Mouse (Mus musculus) bone marrow, adult 2 months (tissue): ENCODE results near the gene Ppid. TPM values are rescaled to one million over a fixed set of nuclear protein-coding genes. Genes with fewer than 3 reads are reported as not detected.
A peak's percentile ranks its signal among the peaks of the same experiment; 100 is the strongest.

Experiments used
- H3K27ac ChIP-seq: fragments of 200-500 bp; 2 replicates; pipeline ENCODE4 v1.5.1; 2012; ENCODE audit warnings: low read depth, mild to moderate bottlenecking, control low read depth, inconsistent platforms, low read length; ENCODE audit not compliant: control insufficient read depth, poor library complexity, insufficient read depth
- H3K4me1 ChIP-seq: fragments of 200-500 bp; 2 replicates; pipeline ENCODE4 v1.6.1; 2011; ENCODE audit warnings: low read length; ENCODE audit not compliant: control insufficient read depth, insufficient read depth
- H3K4me3 ChIP-seq: fragments of 200-500 bp; replicated peaks from 2 replicates; pipeline ENCODE3; 2011; ENCODE audit warnings: mild to moderate bottlenecking, low read depth, low read length, control low read depth; ENCODE audit not compliant: control insufficient read depth
- CTCF ChIP-seq: fragments of 200-500 bp; IDR thresholded peaks from 2 replicates; pipeline ENCODE4 v1.5.1; 2011; ENCODE audit warnings: low read length, control low read depth; ENCODE audit not compliant: control insufficient read depth, insufficient read depth
- POLR2A ChIP-seq: fragments of 200-500 bp; IDR thresholded peaks from 2 replicates; pipeline ENCODE4 v1.6.1; 2011; ENCODE audit warnings: low read depth, mild to moderate bottlenecking, control low read depth, low read length, borderline replicate concordance; ENCODE audit not compliant: control insufficient read depth
- WGBS: fragments of 180-500 bp; shearing (Covaris S2); methylation state at CpG from one replicate; pipeline ENCODE4 v1.1.7; 2018; 5-methylcytosine and 5-hydroxymethylcytosine counted together
- polyA plus RNA-seq: library from polyadenylated mRNA; stranded (reverse); fragments of >200 nt; gene quantifications from 2 replicates; pipeline ENCODE4 v1.2.4, GENCODE M21; 2011; ENCODE audit warnings: low replicate concordance; ENCODE audit not compliant: missing spikeins, insufficient read depth, insufficient read length

Gene Ppid
- polyA plus RNA-seq, 1 experiment, result 65.4 TPM

GRCm38 (mm10) chr3:79576865-79577264 lies 14.3 kb upstream of the Ppid start:
- Histone ChIP-seq H3K4me1 (no peaks in the 10 kb centered on the region), H3K4me3 (no peak overlapping the region), H3K27ac (no peak overlapping the region)
- TF ChIP-seq POLR2A, result no peak
- TF ChIP-seq CTCF, result no peak
- 59% methylated on average over 5 of the region's 5 CpGs for WGBS

- H3K4me1 ChIP-seq, result no peaks in the 10 kb centered on the region
- 78% methylated on average over 6 of the region's 6 CpGs for WGBS
- H3K27ac ChIP-seq, result no peak overlapping the region
- H3K4me3 ChIP-seq, result no peak overlapping the region
- TF ChIP-seq CTCF (no peak), POLR2A (no peak)
These were observed 13.5 kb upstream of the Ppid start for GRCm38 (mm10) chr3:79577606-79578005.

DNA sequence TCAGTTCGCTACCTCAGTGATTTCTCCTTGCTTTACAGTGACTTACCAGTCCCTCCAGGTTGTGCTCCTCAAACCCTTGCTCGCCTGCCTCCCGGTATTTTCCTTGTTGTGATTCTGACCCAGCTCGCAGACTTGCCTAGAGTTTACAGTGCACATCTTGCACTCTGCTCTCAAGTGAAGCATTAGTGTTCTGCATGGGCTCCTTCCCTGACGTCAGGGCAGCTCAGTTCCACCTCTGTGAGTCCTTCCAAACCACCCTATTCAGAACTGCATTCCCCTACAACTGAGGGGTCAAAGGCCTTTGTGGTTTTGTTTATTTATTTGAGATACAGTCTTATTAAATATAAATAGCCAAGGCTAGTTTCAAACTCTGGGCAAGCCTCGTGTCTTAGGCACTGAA lies 13.0 kb upstream of the Ppid start:
- TF ChIP-seq POLR2A, result no peak
- TF ChIP-seq CTCF, result no peak

DNA sequence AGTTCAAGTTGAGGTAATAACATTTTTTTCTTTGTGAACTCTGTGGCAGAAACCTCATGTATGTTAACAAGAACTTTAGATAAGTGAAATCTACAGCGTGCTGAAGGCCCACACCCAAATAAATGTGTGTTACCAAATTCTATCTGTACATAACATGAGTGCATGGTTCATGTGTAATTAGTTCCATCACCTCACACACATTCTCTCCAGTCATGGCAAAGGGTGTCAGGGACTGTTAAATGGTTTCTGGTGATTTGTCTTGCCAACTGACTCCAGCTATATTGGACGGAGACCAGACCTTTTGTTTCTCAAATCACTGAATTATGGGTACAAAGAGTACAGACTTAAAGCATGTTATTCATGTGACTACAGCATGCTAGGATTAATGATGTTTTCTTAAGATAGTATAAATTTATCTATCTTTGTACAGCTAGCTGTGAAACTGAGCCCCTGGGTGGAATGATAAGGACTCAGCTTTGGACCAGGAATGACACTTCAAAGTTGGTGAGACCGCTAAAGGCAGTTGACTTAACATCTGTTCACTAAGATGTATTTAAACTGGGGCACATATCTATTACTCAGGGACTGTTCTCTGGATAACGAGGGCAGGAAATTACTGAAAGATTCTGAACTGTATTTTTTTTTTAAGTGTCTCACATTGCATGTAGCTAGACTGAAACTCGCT lies 11.1 kb upstream of the Ppid start:
- TF ChIP-seq POLR2A, result no peak
- no peak for TF ChIP-seq CTCF
- Histone ChIP-seq H3K4me3 (no peak overlapping the region), H3K27ac (no peak overlapping the region), H3K4me1 (no peaks in the 10 kb centered on the region)
- WGBS, result 60% methylated on average over 5 of the region's 5 CpGs

More for the DNA sequence above, 13.0 kb upstream of the Ppid start:
- H3K4me3 ChIP-seq, result no peak overlapping the region
- no peak overlapping the region for H3K27ac ChIP-seq
- WGBS, result 87% methylated on average over 6 of the region's 6 CpGs
- no peaks in the 10 kb centered on the region for H3K4me1 ChIP-seq

GRCm38 (mm10) chr3:79586804-79587203 lies 4.3 kb upstream of the Ppid start:
- no peak overlapping the region for H3K27ac ChIP-seq
- H3K4me1 ChIP-seq, result peaks cover 1% of the 10 kb centered on the region; the same call in 1 of the 2 replicates
- TF ChIP-seq POLR2A (no peak), CTCF (peak; percentile 97)
- 2% methylated on average over 6 of the region's 6 CpGs for WGBS
- H3K4me3 ChIP-seq, result no peak overlapping the region

DNA sequence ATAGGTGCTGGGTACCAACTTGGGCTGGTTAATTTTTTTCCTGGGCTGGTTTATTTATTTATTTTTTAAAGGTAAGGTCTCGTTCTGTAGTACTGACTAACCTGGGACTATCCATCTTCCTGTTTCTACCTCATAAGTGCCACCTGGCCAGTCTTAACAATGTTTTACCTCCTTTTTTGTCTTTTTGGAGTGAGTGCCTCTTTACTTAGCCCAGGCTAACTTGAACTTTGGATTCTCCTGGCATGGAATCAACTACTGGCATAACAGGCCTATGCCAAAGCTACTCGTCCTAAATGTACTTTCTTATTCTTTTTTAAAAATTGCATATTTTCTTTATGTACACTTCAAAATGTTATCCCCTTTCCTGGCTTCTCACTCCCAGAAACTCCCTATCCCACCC lies 1.5 kb upstream of the Ppid start:
- TF ChIP-seq POLR2A, result no peak
- TF ChIP-seq CTCF, result no peak
- WGBS, result 76% methylated on average over 2 of the region's 2 CpGs
- H3K4me1 ChIP-seq, result peaks cover 1% of the 10 kb centered on the region; the same call in 1 of the 2 replicates
- no peak overlapping the region for H3K4me3 ChIP-seq
- no peak overlapping the region for H3K27ac ChIP-seq

DNA sequence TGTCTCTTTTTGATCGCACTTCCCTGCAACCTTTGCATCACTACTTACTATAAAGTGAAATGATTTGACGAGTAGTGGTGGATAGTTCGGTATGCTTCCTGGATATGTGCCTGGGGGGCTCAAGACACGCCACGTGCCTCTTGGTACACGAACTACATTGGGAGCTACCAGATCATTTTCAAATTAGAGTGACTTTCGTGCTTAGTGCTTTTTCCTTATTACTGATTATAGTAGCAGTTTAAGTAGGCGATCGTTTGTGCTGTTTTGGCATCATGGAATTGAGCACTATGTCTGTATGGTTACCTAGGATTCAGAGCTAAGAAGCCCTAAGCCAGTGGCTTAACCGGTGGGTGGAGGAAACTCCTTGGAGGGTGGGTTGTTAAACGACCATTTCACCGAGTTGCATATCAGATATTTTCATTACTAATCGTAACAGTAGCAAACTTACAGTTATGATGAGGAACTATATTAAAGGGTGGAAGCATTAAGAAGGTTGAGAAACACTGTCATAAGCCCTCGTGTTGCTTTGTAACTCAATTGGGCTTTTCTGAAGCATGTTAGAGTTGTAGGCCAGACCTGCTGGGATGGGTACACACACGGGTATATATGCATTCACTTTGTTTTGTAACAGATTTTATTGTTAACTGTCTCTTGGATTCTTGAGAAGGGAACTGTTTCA lies 790 bp downstream of the Ppid start:
- no peak for TF ChIP-seq POLR2A
- Histone ChIP-seq H3K4me1 (peaks cover under 1% of the 10 kb centered on the region; the same call in 1 of the 2 replicates), H3K27ac (peak overlapping the region; percentile 48), H3K4me3 (peak overlapping the region; percentile 86)
- WGBS, result under 1% methylated on average over 15 of the region's 15 CpGs

DNA sequence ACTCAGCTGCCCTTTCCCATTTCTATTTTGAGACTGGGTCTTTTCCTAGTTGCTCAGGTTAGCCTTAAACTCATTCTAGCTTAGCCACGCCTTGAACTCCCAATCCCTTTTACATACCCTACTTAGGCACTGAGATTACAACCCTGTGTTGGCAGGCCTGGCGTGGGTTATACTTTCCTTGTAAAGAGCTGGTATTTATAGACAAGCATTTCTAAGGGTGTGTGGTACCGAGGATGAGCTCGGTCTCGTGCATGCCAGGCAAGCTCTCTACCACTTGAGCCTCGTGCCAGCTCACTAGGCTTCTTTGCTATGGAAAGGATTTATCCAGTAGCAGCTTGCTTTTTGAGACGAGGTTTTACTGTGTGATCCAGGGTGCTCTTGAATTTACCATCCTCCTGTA lies 4.3 kb downstream of the Ppid start:
- H3K4me1 ChIP-seq, result no peaks in the 10 kb centered on the region; the same call in 1 of the 2 replicates
- TF ChIP-seq CTCF (no peak), POLR2A (no peak)
- 84% methylated on average over 7 of the region's 7 CpGs for WGBS
- H3K27ac ChIP-seq, result no peak overlapping the region
- no peak overlapping the region for H3K4me3 ChIP-seq
